Mouse (Mus musculus) forelimb bud, embryonic 11.5 days (tissue): ENCODE data around the gene Lrriq1.

ENCODE experiments used
- DNase-seq: peaks from one replicate; pipeline ENCODE4 v3.0.0-alpha.2; 2012; ENCODE audit warnings: low read depth, low spot score

The Lrriq1 gene

GRCm38 (mm10) chr10:103029132-103029729 lies 206.9 kb downstream of the Lrriq1 start:
- DNase-seq, result no peak

DNA sequence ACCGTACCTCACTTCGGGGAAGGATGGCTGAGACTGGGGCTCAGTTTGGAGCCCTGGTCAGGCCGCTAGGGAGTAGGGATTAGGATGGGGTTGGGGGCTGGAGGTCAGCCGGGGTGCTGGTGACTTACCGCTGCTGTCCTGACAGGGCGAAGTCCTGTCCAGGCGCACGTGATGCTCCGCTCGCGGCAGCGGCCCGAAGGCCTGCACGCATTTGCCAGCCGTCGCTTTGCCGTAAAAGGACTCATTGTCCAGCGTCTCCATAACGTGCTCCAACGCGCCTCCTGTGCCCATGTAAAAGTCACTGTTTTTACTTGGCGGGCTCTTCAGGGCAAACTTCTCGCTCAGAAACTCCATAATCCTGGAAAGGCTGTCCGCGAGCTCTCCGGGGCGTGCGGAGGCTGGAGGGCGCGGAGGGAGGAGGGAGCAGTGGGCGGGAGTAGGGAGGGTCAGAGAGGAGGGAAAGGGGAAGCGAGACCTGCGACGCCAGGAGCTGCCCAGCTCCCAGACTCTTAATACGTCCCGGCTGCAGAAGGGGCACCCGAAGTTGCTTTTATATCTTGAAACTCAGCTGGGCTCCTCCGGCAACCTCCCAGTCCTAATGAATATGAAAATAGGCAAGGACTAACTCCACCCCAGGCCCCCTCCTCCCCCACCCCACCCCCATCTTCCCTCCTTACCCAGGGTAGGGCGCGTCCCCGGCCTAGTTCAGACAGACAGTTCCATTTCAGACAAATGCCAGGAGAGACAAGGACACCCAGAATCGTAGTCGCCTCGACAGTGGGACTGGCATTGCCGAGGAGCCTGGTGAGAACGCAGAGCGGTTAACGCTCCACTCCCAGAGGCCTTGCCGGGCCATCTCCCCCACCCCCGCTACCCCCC lies 207.6 kb downstream of the Lrriq1 start:
- DNase-seq, result peak; percentile 58

GRCm38 (mm10) chr10:103027931-103028252 lies 208.2 kb downstream of the Lrriq1 start:
- no peak for DNase-seq

GRCm38 (mm10) chr10:103027226-103027930 lies 208.7 kb downstream of the Lrriq1 start:
- DNase-seq, result no peak

- peak; percentile 53 for DNase-seq
Measured at GRCm38 (mm10) chr10:103026636-103027225, 209.4 kb downstream of the Lrriq1 start.

- no peak for DNase-seq
Measured at GRCm38 (mm10) chr10:103002556-103002955, 233.6 kb downstream of the Lrriq1 start.

GRCm38 (mm10) chr10:103000902-103001301 lies 235.2 kb downstream of the Lrriq1 start:
- no peak for DNase-seq

- no peak for DNase-seq
Measured at GRCm38 (mm10) chr10:102999584-102999983, 236.5 kb downstream of the Lrriq1 start.
